Mouse (Mus musculus) kidney, postnatal 25 days (tissue): Measurements from ENCODE around the gene Luc7l2.
"Not testable (repeated sequence)": the region's sequence is repeated elsewhere in the genome, so short reads cannot be mapped to it uniquely, and the experiment has no call there.

Experiments used
- DNase-seq, 2 experiments: peaks; one replicate each; pipeline ENCODE4 v3.0.0; 2021; ENCODE audit warnings: mixed read lengths in 2 of 2

Gene Luc7l2

GRCm38 (mm10) chr6:38551062-38551988 lies at the start of gene Luc7l2:
Gene Luc7l2 (plus strand): TSS chr6:38551334.
- peak; percentile 97 to 99 for DNase-seq

- no peak for DNase-seq
Measured at GRCm38 (mm10) chr6:38512096-38512495, 39.0 kb upstream of the Luc7l2 start.

- DNase-seq: no peak
Measured at GRCm38 (mm10) chr6:38512830-38513229, 38.3 kb upstream of the Luc7l2 start.

- DNase-seq: no peak
Measured at GRCm38 (mm10) chr6:38515201-38515600, 35.9 kb upstream of the Luc7l2 start.

GRCm38 (mm10) chr6:38523851-38524250 lies 27.3 kb upstream of the Luc7l2 start:
- no peak for DNase-seq

GRCm38 (mm10) chr6:38531211-38531820 lies 19.8 kb upstream of the Luc7l2 start:
- DNase-seq: peak; percentile 31 to 40

- DNase-seq: peak in 1 of 2 experiments; percentile 68
Measured at GRCm38 (mm10) chr6:38532500-38533420, 18.4 kb upstream of the Luc7l2 start.

- DNase-seq: peak; percentile 96 to 99
Measured at GRCm38 (mm10) chr6:38533428-38534405, 17.4 kb upstream of the Luc7l2 start, which contains the start of gene Fmc1. Gene Fmc1 (plus strand): TSS chr6:38533502.

- DNase-seq: peak; percentile 96 to 97
Measured at GRCm38 (mm10) chr6:38534640-38535365, 16.3 kb upstream of the Luc7l2 start.

GRCm38 (mm10) chr6:38535366-38535690 lies 15.8 kb upstream of the Luc7l2 start:
- DNase-seq: no peak

- DNase-seq: no peak
Measured at GRCm38 (mm10) chr6:38535788-38536187, 15.3 kb upstream of the Luc7l2 start.

GRCm38 (mm10) chr6:38544141-38544540 lies 7.0 kb upstream of the Luc7l2 start:
- DNase-seq: not testable (repeated sequence)

GRCm38 (mm10) chr6:38547005-38547404 lies 4.1 kb upstream of the Luc7l2 start:
- DNase-seq: not testable (repeated sequence)

GRCm38 (mm10) chr6:38547707-38548106 lies 3.4 kb upstream of the Luc7l2 start:
- no peak for DNase-seq

- DNase-seq: not testable (repeated sequence)
Measured at GRCm38 (mm10) chr6:38548595-38548994, 2.5 kb upstream of the Luc7l2 start.

- DNase-seq: not testable (repeated sequence)
Measured at GRCm38 (mm10) chr6:38549840-38550239, 1.3 kb upstream of the Luc7l2 start.

GRCm38 (mm10) chr6:38550250-38551061 lies 678 bp upstream of the Luc7l2 start:
- DNase-seq: peak; percentile 72 to 86

- DNase-seq: peak; percentile 98 to 99
Measured at GRCm38 (mm10) chr6:38551989-38552635, 978 bp downstream of the Luc7l2 start.

GRCm38 (mm10) chr6:38552636-38553000 lies 1.5 kb downstream of the Luc7l2 start:
- no peak for DNase-seq
